Mouse (Mus musculus) lung, embryonic 16.5 days (tissue): ENCODE results near the gene Pidd1. TPM values are rescaled to one million over a fixed set of nuclear protein-coding genes. Genes with fewer than 3 reads are reported as not detected.

Source experiments
- ATAC-seq: fragments of 200-750 bp; cut with Nextera tagmentation; 2 replicates; pipeline ENCODE4 v1.8.0; 2017; ENCODE audit warnings: low read depth, mild to moderate bottlenecking, moderate library complexity
- H3K27ac ChIP-seq: fragments of 300-500 bp; sonication (generic); 2 replicates; pipeline ENCODE4 v1.5.1; 2014; ENCODE audit warnings: mild to moderate bottlenecking, control low read depth, low read length
- H3K27me3 ChIP-seq: fragments of 300-500 bp; sonication (generic); 2 replicates; pipeline ENCODE4 v1.6.1; 2014; ENCODE audit warnings: low read depth, low read length, mixed read lengths; ENCODE audit not compliant: control insufficient read depth, insufficient read depth
- H3K36me3 ChIP-seq: fragments of 300-500 bp; sonication (generic); 2 replicates; pipeline ENCODE4 v1.6.1; 2014; ENCODE audit warnings: low read length; ENCODE audit not compliant: control insufficient read depth, insufficient read depth
- H3K4me1 ChIP-seq: fragments of 300-500 bp; sonication (generic); replicated peaks from 2 replicates; pipeline ENCODE4 v1.6.1; 2014; ENCODE audit warnings: low read length, mixed read lengths; ENCODE audit not compliant: control insufficient read depth, insufficient read depth
- H3K4me2 ChIP-seq: fragments of 300-500 bp; sonication (generic); 2 replicates; pipeline ENCODE4 v1.6.1; 2014; ENCODE audit warnings: low read depth, low read length, control low read depth
- H3K4me3 ChIP-seq: fragments of 300-500 bp; sonication (generic); 2 replicates; pipeline ENCODE4 v1.5.1; 2014; ENCODE audit warnings: mild to moderate bottlenecking, low read length, control low read depth
- H3K9ac ChIP-seq: fragments of 300-500 bp; sonication (generic); 2 replicates; pipeline ENCODE4 v1.6.1; 2014; ENCODE audit warnings: low read length, control low read depth
- H3K9me3 ChIP-seq: fragments of 300-500 bp; sonication (generic); 2 replicates; pipeline ENCODE4 v1.6.1; 2016; ENCODE audit warnings: low read length; ENCODE audit not compliant: control insufficient read depth
- WGBS: fragments of 180-500 bp; shearing (Covaris S2); extraction: QIAGEN DNeasy Blood & Tissue Kit; methylation state at CpG from one replicate; pipeline ENCODE4 v1.1.7; 2014; 5-methylcytosine and 5-hydroxymethylcytosine counted together
- polyA plus RNA-seq: library from polyadenylated mRNA; unstranded; fragments of >200 nt; fragmentation: Nextera tagmentation; extraction: Ambion mirVana; gene quantifications from 2 replicates; pipeline ENCODE4 v1.2.1, GENCODE M21; 2015

Gene Pidd1
- polyA plus RNA-seq, 1 experiment from 2014 or later: 14.4 TPM

GRCm38 (mm10) chr7:141461521-141462332, 17.9 kb upstream of the Pidd1 start:
- Histone ChIP-seq H3K9me3 (no peaks in the 10 kb centered on the region), H3K36me3 (0 out of 2 replicates have a peak, but pooled peaks cover 6% of the 10 kb centered on the region), H3K4me1 (peaks cover 48% of the 10 kb centered on the region), H3K9ac (peak overlapping the region; percentile 74), H3K4me3 (peak overlapping the region; percentile 54), H3K27me3 (peaks cover 38% of the 10 kb centered on the region), H3K27ac (peak overlapping the region; percentile 44), H3K4me2 (peak overlapping the region; percentile 79)
- WGBS: 2% methylated on average over 55 of the region's 59 CpGs
- peak; percentile 15; the same call in 1 of the 2 replicates for ATAC-seq

- 0 out of 2 replicates have a peak, but pooled peaks have one; percentile 4 for ATAC-seq
- H3K27me3 ChIP-seq: peaks cover 38% of the 10 kb centered on the region
Measured at GRCm38 (mm10) chr7:141460391-141461113, 16.7 kb upstream of the Pidd1 start, which contains the start of gene Cracr2b. Gene Cracr2b (plus strand): TSS chr7:141461094.

GRCm38 (mm10) chr7:141460001-141460390, 16.2 kb upstream of the Pidd1 start:
- Histone ChIP-seq H3K9me3 (no peaks in the 10 kb centered on the region), H3K4me1 (peaks cover 46% of the 10 kb centered on the region), H3K27me3 (peaks cover 34% of the 10 kb centered on the region), H3K4me2 (no peak overlapping the region), H3K4me3 (no peak overlapping the region), H3K36me3 (0 out of 2 replicates have a peak, but pooled peaks cover 6% of the 10 kb centered on the region), H3K27ac (peak overlapping the region; percentile 47), H3K9ac (no peak overlapping the region)
- WGBS: 30% methylated on average over 5 of the region's 5 CpGs
- no peak for ATAC-seq

More at GRCm38 (mm10) chr7:141460391-141461113, 16.7 kb upstream of the Pidd1 start, which contains the start of gene Cracr2b:
- no peaks in the 10 kb centered on the region for H3K9me3 ChIP-seq
- H3K36me3 ChIP-seq: 0 out of 2 replicates have a peak, but pooled peaks cover 6% of the 10 kb centered on the region
- H3K27ac ChIP-seq: peak within 1 kb of the TSS; percentile 47
- H3K4me3 ChIP-seq: peak within 1 kb of the TSS; percentile 54
- 44% methylated on average over 15 of the region's 15 CpGs for WGBS
- peak within 1 kb of the TSS; percentile 79 for H3K4me2 ChIP-seq
- H3K4me1 ChIP-seq: peaks cover 50% of the 10 kb centered on the region
- H3K9ac ChIP-seq: peak within 1 kb of the TSS; percentile 74

GRCm38 (mm10) chr7:141459301-141459711, 15.5 kb upstream of the Pidd1 start:
- peaks cover 29% of the 10 kb centered on the region for H3K27me3 ChIP-seq
- H3K9me3 ChIP-seq: no peaks in the 10 kb centered on the region
- no peak overlapping the region for H3K4me2 ChIP-seq
- no peak overlapping the region for H3K27ac ChIP-seq
- H3K4me1 ChIP-seq: peaks cover 45% of the 10 kb centered on the region
- H3K36me3 ChIP-seq: 0 out of 2 replicates have a peak, but pooled peaks cover 6% of the 10 kb centered on the region
- WGBS: 88% methylated on average over 17 of the region's 17 CpGs
- H3K9ac ChIP-seq: no peak overlapping the region
- no peak for ATAC-seq
- no peak overlapping the region for H3K4me3 ChIP-seq

- 91% methylated on average over 11 of the region's 11 CpGs for WGBS
- Histone ChIP-seq H3K36me3 (0 out of 2 replicates have a peak, but pooled peaks cover 6% of the 10 kb centered on the region), H3K27ac (no peak overlapping the region), H3K4me3 (no peak overlapping the region), H3K9ac (no peak overlapping the region), H3K4me1 (peaks cover 41% of the 10 kb centered on the region), H3K27me3 (peaks cover 23% of the 10 kb centered on the region), H3K9me3 (no peaks in the 10 kb centered on the region), H3K4me2 (no peak overlapping the region)
- ATAC-seq: no peak
Measured at GRCm38 (mm10) chr7:141458661-141459060, 14.8 kb upstream of the Pidd1 start.

- peaks cover 17% of the 10 kb centered on the region for H3K27me3 ChIP-seq
- no peak overlapping the region for H3K9ac ChIP-seq
- peaks cover 44% of the 10 kb centered on the region for H3K4me1 ChIP-seq
- H3K4me2 ChIP-seq: no peak overlapping the region
- no peak overlapping the region for H3K27ac ChIP-seq
- H3K36me3 ChIP-seq: 0 out of 2 replicates have a peak, but pooled peaks cover 6% of the 10 kb centered on the region
- no peak overlapping the region for H3K4me3 ChIP-seq
- WGBS: 75% methylated on average over 15 of the region's 15 CpGs
- H3K9me3 ChIP-seq: no peaks in the 10 kb centered on the region
- no peak for ATAC-seq
Measured at GRCm38 (mm10) chr7:141457986-141458660, 14.3 kb upstream of the Pidd1 start.

GRCm38 (mm10) chr7:141457236-141457635, 13.4 kb upstream of the Pidd1 start:
- Histone ChIP-seq H3K36me3 (0 out of 2 replicates have a peak, but pooled peaks cover 6% of the 10 kb centered on the region), H3K27ac (no peak overlapping the region), H3K4me2 (no peak overlapping the region), H3K9ac (no peak overlapping the region), H3K4me3 (no peak overlapping the region), H3K4me1 (peaks cover 41% of the 10 kb centered on the region), H3K9me3 (no peaks in the 10 kb centered on the region), H3K27me3 (peaks cover 14% of the 10 kb centered on the region)
- 94% methylated on average over 14 of the region's 14 CpGs for WGBS
- ATAC-seq: no peak

- H3K27ac ChIP-seq: no peak overlapping the region
- H3K4me2 ChIP-seq: no peak overlapping the region
- no peak for ATAC-seq
- H3K4me3 ChIP-seq: no peak overlapping the region
- no peak overlapping the region for H3K9ac ChIP-seq
- WGBS: 81% methylated on average over 6 of the region's 6 CpGs
- H3K4me1 ChIP-seq: peaks cover 36% of the 10 kb centered on the region
- H3K36me3 ChIP-seq: peaks cover 10% of the 10 kb centered on the region; the same call in 1 of the 2 replicates
- H3K9me3 ChIP-seq: no peaks in the 10 kb centered on the region
- peaks cover 9% of the 10 kb centered on the region for H3K27me3 ChIP-seq
Measured at GRCm38 (mm10) chr7:141456739-141457138, 12.9 kb upstream of the Pidd1 start.
